Mouse (Mus musculus): Measurements from ENCODE around the gene Atg4b. TPM values are rescaled to one million over a fixed set of nuclear protein-coding genes. Genes with fewer than 3 reads are reported as not detected.
"Not testable (repeated sequence)": the region's sequence is repeated elsewhere in the genome, so short reads cannot be mapped to it uniquely, and the experiment has no call there.

Gene Atg4b
- polyA plus RNA-seq, 1 experiment from 2014 or later, result 113 TPM

DNA sequence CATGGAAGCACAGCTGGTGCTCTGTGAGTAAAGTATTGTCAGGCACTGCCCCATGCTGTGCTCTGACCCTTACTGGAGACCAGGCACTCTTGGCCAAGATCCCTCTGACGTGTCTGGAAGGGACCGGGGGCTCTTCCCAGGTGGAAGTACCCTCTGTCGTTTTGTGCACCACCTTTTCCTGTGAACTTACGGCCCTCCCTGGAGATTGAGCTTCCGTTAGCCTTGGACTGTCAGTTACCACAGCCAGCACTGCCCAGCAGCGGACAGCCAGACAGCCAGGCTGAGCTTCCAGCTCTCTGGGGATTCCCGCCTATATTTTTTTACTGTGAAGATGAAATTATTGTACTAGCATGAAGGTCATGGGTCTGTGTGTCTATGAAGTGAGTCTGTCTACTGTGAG lies 67.4 kb downstream of the Atg4b start:
- no peaks in the 10 kb centered on the region for H3K9me3 ChIP-seq (replicated peaks; ENCODE audit: control insufficient read depth, low read length)
- no peak overlapping the region for H3K4me2 ChIP-seq (ENCODE audit: low read length)
- DNase-seq (ENCODE audit: low spot score), result no peak
- no peak overlapping the region for H3K9ac ChIP-seq (ENCODE audit: low read length)
- ATAC-seq, result no peak
- H3K27ac ChIP-seq (ENCODE audit: low read depth, low read length), result no peak overlapping the region
- WGBS, result 90% methylated on average over 7 of the region's 7 CpGs
- H3K27me3 ChIP-seq (replicated peaks; ENCODE audit: control insufficient read depth, insufficient read depth, low read length), result no peaks in the 10 kb centered on the region
- H3K4me1 ChIP-seq (ENCODE audit: control insufficient read depth, insufficient read depth, low read length), result no peaks in the 10 kb centered on the region
- no peak overlapping the region for H3K4me3 ChIP-seq (ENCODE audit: low read depth, low read length)
- H3K36me3 ChIP-seq (ENCODE audit: control insufficient read depth, insufficient read depth, low read length), result peaks cover 76% of the 10 kb centered on the region

DNA sequence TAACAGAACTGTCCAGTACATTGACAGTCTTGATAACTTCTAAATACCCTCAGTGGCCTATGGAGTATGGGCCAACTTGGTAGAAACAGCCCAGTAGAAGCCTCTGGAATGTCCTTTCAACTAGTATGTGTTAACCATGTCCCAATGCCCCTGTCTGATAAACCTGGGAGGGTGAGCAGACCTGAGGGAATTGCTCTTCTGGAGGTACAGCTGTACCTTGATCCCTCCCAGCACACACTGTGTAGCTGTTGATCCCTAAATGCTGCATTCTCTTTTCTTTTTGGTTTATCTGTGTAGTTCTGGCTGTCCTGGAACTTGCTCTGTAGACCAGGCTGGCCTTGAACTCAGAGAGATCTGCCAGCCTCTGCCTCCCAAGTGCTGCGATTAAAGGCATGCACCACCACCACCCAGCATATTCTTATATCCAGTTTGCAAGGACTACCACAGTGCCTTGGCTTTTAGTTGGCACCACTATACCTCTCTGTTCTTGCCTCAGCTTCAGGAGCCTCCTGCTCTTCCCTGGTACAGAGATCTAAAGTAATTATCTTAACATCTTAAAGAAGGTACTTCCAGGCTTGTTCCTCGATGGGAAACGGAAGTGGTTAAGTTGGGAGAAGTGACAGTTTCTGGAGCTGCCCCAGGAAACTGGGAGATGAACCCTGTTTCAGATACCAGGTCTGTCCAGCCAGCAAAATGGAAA lies 72.6 kb downstream of the Atg4b start:
- no peak overlapping the region for H3K9ac ChIP-seq (ENCODE audit: low read length)
- no peak overlapping the region for H3K4me3 ChIP-seq (ENCODE audit: low read depth, low read length)
- peaks cover 6% of the 10 kb centered on the region for H3K4me1 ChIP-seq (ENCODE audit: control insufficient read depth, insufficient read depth, low read length)
- WGBS, result 78% methylated on average over 3 of the region's 3 CpGs
- peak overlapping the region; percentile 91 for H3K4me2 ChIP-seq (ENCODE audit: low read length)
- no peak overlapping the region for H3K27ac ChIP-seq (ENCODE audit: low read depth, low read length)
- H3K9me3 ChIP-seq (replicated peaks; ENCODE audit: control insufficient read depth, low read length), result no peaks in the 10 kb centered on the region
- no peaks in the 10 kb centered on the region for H3K27me3 ChIP-seq (replicated peaks; ENCODE audit: control insufficient read depth, insufficient read depth, low read length)
- ATAC-seq (no peak), DNase-seq (ENCODE audit: low spot score) (no peak)
- H3K36me3 ChIP-seq (ENCODE audit: control insufficient read depth, insufficient read depth, low read length), result peaks cover 24% of the 10 kb centered on the region

DNA sequence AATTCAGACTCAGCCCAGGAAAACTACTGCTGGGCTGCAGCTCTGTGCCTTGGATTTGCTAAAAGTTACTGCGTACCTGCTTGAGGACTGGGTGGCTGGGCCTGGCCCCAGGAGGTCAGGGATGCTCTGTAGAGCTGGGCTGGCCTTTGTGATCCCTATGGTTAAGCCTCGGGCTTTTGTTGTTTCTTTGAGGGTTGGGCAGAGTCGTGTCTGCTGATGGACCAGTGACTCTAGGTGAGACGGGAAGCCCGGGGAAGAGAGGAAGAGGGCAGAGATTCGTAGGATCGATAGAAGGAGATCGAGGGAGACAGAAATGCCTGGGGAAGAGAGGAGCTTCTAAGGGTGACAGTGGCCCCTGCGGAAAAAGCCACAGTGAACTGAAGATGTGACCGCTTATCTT lies 73.3 kb downstream of the Atg4b start, which contains the start of gene D2hgdh:
TSS of gene D2hgdh (plus strand) at position 301 of the 400 bp plus-strand sequence.
- peak within 1 kb of the TSS; percentile 64 for H3K9ac ChIP-seq (ENCODE audit: low read length)
- peak within 1 kb of the TSS; percentile 91 for H3K4me2 ChIP-seq (ENCODE audit: low read length)
- DNase-seq (ENCODE audit: low spot score), result no peak
- peak; percentile 8 for ATAC-seq
- peaks cover 17% of the 10 kb centered on the region for H3K36me3 ChIP-seq (ENCODE audit: control insufficient read depth, insufficient read depth, low read length)
- peaks cover 6% of the 10 kb centered on the region for H3K4me1 ChIP-seq (ENCODE audit: control insufficient read depth, insufficient read depth, low read length)
- H3K9me3 ChIP-seq (replicated peaks; ENCODE audit: control insufficient read depth, low read length), result no peaks in the 10 kb centered on the region
- 5% methylated on average over 10 of the region's 10 CpGs for WGBS
- peak within 1 kb of the TSS; percentile 42 for H3K4me3 ChIP-seq (ENCODE audit: low read depth, low read length)
- H3K27me3 ChIP-seq (replicated peaks; ENCODE audit: control insufficient read depth, insufficient read depth, low read length), result no peaks in the 10 kb centered on the region
- H3K27ac ChIP-seq (ENCODE audit: low read depth, low read length), result peak within 1 kb of the TSS; percentile 92

DNA sequence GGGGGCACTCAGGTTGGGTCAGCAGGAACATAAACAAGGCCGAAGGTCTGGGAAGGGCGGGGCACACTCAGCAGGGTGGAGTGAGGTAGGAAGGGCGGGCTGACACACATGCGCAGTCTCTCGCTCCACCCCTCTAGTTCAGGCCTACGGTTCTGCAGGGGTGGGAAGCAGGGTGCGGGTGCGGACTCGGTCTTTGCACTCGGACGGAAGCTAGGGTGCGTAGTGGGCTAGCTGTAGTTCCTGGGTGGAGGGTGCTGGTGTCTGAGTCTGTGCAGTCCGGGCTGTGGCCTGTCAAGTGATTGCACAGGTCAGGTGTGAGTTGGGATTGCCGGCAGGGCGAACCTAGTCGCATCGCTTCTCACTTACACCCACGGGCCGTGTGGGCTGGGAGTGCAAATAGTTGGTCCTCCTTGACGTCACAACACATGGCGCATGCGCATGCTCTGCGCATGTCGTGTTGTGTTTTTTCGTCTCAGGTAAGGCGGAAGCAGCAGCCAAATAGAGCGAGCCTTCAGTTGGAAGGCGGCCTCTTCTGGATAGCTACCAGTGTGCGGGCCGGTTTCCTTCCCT lies 73.9 kb downstream of the Atg4b start:
- DNase-seq (ENCODE audit: low spot score) (peak; percentile 98), ATAC-seq (peak; percentile 97)
- Histone ChIP-seq H3K9me3 (replicated peaks; ENCODE audit: control insufficient read depth, low read length) (no peaks in the 10 kb centered on the region), H3K27ac (ENCODE audit: low read depth, low read length) (peak overlapping the region; percentile 92), H3K9ac (ENCODE audit: low read length) (peak overlapping the region; percentile 64), H3K27me3 (replicated peaks; ENCODE audit: control insufficient read depth, insufficient read depth, low read length) (no peaks in the 10 kb centered on the region), H3K4me2 (ENCODE audit: low read length) (peak overlapping the region; percentile 91), H3K4me1 (ENCODE audit: control insufficient read depth, insufficient read depth, low read length) (peaks cover 6% of the 10 kb centered on the region), H3K4me3 (ENCODE audit: low read depth, low read length) (peak overlapping the region; percentile 42), H3K36me3 (ENCODE audit: control insufficient read depth, insufficient read depth, low read length) (peaks cover 12% of the 10 kb centered on the region; the same call in 1 of the 2 replicates)
- under 1% methylated on average over 30 of the region's 30 CpGs for WGBS

DNA sequence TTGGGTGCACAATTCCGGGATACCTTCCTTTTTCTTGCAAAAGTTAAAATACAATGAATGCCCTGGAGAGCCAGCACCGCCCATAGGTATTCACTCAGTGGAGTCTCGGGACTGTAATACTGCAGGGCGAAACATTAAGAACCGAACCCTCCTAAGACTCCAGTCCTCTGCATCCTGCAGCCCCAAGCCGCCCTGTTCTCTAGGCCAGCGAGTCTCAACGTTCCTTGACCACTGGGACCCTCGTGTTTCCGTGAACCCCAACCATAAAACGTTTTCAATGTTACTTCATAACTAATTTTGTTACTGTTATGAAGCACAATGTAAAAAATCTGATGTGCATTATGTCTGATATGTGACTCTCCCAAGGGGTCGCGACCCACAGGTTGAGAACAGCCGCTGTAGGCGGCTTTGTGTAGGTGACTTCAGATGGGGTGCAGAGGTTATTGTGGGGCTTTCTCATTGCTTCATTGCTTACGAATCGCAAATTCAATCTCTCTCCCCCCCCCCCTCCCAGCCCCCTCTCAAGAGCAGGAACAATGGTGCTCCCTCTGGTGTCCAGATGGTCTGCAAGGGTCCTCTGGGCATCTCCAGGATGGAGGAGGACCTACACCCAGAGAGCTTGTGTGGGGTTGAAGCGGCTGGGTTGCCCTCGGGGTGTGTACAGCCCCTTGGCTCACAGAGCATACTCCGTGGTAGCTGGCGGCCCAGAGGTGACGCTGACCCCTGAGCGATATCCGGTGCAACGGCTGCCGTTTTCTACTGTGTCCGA lies 74.7 kb downstream of the Atg4b start:
- H3K27me3 ChIP-seq (replicated peaks; ENCODE audit: control insufficient read depth, insufficient read depth, low read length), result no peaks in the 10 kb centered on the region
- peak overlapping the region; percentile 92 for H3K27ac ChIP-seq (ENCODE audit: low read depth, low read length)
- H3K4me3 ChIP-seq (ENCODE audit: low read depth, low read length), result peak overlapping the region; percentile 42
- H3K9ac ChIP-seq (ENCODE audit: low read length), result peak overlapping the region; percentile 64
- peaks cover 6% of the 10 kb centered on the region for H3K4me1 ChIP-seq (ENCODE audit: control insufficient read depth, insufficient read depth, low read length)
- 45% methylated on average over 27 of the region's 27 CpGs for WGBS
- peak overlapping the region; percentile 91 for H3K4me2 ChIP-seq (ENCODE audit: low read length)
- ATAC-seq (peak; percentile 38), DNase-seq (ENCODE audit: low spot score) (peak; percentile 19)
- H3K9me3 ChIP-seq (replicated peaks; ENCODE audit: control insufficient read depth, low read length), result no peaks in the 10 kb centered on the region
- peaks cover 6% of the 10 kb centered on the region; the same call in 1 of the 2 replicates for H3K36me3 ChIP-seq (ENCODE audit: control insufficient read depth, insufficient read depth, low read length)

DNA sequence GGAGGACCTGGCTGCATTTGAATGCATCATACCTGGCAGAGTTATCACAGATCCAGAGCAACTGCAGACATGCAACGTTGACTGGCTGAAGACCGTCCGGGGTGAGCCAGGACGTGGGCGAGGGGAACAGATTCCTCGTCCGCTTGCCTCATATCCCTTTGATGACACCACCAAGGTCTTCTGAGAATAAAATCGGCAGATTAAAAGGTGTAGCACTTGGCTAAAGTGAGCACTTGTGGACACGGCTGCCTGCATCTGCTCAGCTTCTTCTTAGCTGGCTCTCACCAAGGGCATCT lies 75.2 kb downstream of the Atg4b start:
- no peak for DNase-seq (ENCODE audit: low spot score)
- 95% methylated on average over 9 of the region's 9 CpGs for WGBS
- peaks cover under 1% of the 10 kb centered on the region; the same call in 1 of the 2 replicates for H3K36me3 ChIP-seq (ENCODE audit: control insufficient read depth, insufficient read depth, low read length)
- H3K9ac ChIP-seq (ENCODE audit: low read length), result no peak overlapping the region
- H3K27me3 ChIP-seq (replicated peaks; ENCODE audit: control insufficient read depth, insufficient read depth, low read length), result no peaks in the 10 kb centered on the region
- peaks cover 6% of the 10 kb centered on the region for H3K4me1 ChIP-seq (ENCODE audit: control insufficient read depth, insufficient read depth, low read length)
- H3K27ac ChIP-seq (ENCODE audit: low read depth, low read length), result no peak overlapping the region
- H3K4me2 ChIP-seq (ENCODE audit: low read length), result no peak overlapping the region
- no peaks in the 10 kb centered on the region for H3K9me3 ChIP-seq (replicated peaks; ENCODE audit: control insufficient read depth, low read length)
- H3K4me3 ChIP-seq (ENCODE audit: low read depth, low read length), result no peak overlapping the region
- ATAC-seq, result no peak

DNA sequence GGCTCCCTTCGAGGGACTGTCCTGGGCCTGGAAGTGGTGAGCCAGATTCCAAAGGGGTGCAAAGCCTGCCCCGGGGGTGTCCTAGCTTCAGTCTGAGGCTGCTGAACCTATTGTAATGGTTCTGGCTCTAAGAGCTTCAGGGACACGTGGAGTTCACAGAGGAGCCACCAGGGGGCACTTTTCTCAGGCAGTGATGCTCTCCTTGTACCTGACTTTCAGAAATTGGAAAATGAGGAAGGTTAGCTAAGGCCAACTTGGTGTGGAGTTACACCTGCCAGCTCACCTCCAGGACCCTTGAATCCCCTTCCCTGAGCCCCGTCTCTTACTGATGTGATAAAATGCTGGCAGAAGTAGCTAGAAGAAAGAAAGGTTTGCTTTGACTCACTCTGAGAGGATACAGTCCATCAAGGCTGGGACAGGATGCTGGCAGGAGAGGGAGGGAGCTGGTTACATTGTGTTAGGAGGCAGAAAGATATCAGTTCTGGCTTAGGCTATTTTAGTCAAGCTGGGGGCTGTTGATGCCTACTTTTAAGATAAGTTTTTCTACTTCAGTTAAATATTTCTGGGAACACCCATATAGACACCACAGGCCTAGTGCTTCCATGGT lies 81.6 kb downstream of the Atg4b start:
- ATAC-seq, result peak; percentile 40; the same call in 1 of the 2 replicates
- not testable (repeated sequence) for H3K27ac ChIP-seq (ENCODE audit: low read depth, low read length); H3K4me3 ChIP-seq (ENCODE audit: low read depth, low read length); H3K4me1 ChIP-seq (ENCODE audit: control insufficient read depth, insufficient read depth, low read length); H3K9me3 ChIP-seq (replicated peaks; ENCODE audit: control insufficient read depth, low read length); H3K27me3 ChIP-seq (replicated peaks; ENCODE audit: control insufficient read depth, insufficient read depth, low read length); H3K36me3 ChIP-seq (ENCODE audit: control insufficient read depth, insufficient read depth, low read length); H3K4me2 ChIP-seq (ENCODE audit: low read length); DNase-seq (ENCODE audit: low spot score); H3K9ac ChIP-seq (ENCODE audit: low read length)
- WGBS, result 74% methylated on average over 2 of the region's 4 CpGs

DNA sequence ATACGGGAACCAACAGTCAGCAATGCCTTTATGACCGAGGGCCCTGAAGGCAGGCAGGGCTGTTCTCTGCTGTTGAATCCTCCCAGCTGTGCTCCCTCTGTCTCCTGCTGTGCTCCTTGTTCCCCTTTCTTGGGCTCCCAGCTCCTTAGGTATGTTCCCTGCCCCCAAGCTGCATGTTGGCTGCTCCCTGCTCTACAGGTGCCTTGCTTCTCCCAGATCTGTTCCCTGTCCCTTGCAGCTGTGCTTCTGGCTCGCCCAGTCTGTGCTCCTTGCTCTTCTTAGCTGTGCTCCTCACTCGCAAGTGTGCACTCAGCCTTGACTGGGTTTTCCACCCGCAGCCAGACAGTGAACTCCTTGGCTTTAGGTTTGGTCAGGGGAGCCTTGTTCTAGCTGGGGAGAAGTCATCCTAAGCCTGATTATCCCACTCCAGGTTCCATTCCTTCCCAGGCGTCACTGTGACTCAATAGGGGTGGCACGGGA lies 83.4 kb downstream of the Atg4b start:
- 87% methylated on average over 7 of the region's 7 CpGs for WGBS
- H3K4me3 ChIP-seq (ENCODE audit: low read depth, low read length), result no peak overlapping the region
- peaks cover 9% of the 10 kb centered on the region; the same call in 1 of the 2 replicates for H3K36me3 ChIP-seq (ENCODE audit: control insufficient read depth, insufficient read depth, low read length)
- DNase-seq (ENCODE audit: low spot score) (no peak), ATAC-seq (no peak)
- no peaks in the 10 kb centered on the region for H3K27me3 ChIP-seq (replicated peaks; ENCODE audit: control insufficient read depth, insufficient read depth, low read length)
- H3K27ac ChIP-seq (ENCODE audit: low read depth, low read length), result no peak overlapping the region
- no peaks in the 10 kb centered on the region for H3K4me1 ChIP-seq (ENCODE audit: control insufficient read depth, insufficient read depth, low read length)
- no peaks in the 10 kb centered on the region for H3K9me3 ChIP-seq (replicated peaks; ENCODE audit: control insufficient read depth, low read length)
- no peak overlapping the region for H3K9ac ChIP-seq (ENCODE audit: low read length)
- no peak overlapping the region for H3K4me2 ChIP-seq (ENCODE audit: low read length)

All from forebrain, embryonic 14.5 days (tissue).